Mouse (Mus musculus): ENCODE results near the gene Tomm70a.

The Tomm70a gene

GRCm38 (mm10) chr16:57120913-57121815 is at the start of gene Tomm70a:
Tomm70a (plus strand) TSS chr16:57121703.
- peak; percentile 98 for DNase-seq (ENCODE audit: low read depth, low spot score)

GRCm38 (mm10) chr16:57075986-57076385 is 45.5 kb upstream of the Tomm70a start:
- no peak for DNase-seq (ENCODE audit: low read depth, low spot score)

DNA sequence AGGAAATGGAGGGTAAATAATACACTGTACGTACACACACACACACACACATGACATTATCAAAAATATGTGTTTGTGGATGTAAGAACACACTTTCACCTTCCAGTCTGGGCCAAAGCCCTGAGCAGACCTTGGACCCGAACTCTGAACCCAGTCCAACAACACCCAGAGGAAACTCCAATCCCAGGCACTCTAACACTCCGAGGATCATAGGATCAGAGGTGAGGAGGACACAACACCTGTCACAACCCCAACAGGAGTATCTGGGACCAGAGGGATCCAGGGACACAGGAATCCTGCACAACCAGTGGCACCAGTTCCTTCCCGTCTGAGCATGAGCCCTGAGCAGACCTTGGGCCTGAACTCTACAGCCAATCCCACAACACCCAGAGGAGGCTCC is 41.9 kb upstream of the Tomm70a start:
- no peak for DNase-seq (ENCODE audit: low read depth, low spot score)

- DNase-seq (ENCODE audit: low read depth, low spot score): peak; percentile 47
These were observed 29.0 kb upstream of the Tomm70a start for GRCm38 (mm10) chr16:57092460-57092859.

GRCm38 (mm10) chr16:57092911-57093605 is 28.4 kb upstream of the Tomm70a start:
- DNase-seq (ENCODE audit: low read depth, low spot score): no peak

- no peak for DNase-seq (ENCODE audit: low read depth, low spot score)
These were observed 22.9 kb upstream of the Tomm70a start for GRCm38 (mm10) chr16:57098468-57099144.

GRCm38 (mm10) chr16:57099572-57100237 is 21.8 kb upstream of the Tomm70a start:
- DNase-seq (ENCODE audit: low read depth, low spot score): no peak

GRCm38 (mm10) chr16:57101174-57101573 is 20.3 kb upstream of the Tomm70a start:
- no peak for DNase-seq (ENCODE audit: low read depth, low spot score)

DNA sequence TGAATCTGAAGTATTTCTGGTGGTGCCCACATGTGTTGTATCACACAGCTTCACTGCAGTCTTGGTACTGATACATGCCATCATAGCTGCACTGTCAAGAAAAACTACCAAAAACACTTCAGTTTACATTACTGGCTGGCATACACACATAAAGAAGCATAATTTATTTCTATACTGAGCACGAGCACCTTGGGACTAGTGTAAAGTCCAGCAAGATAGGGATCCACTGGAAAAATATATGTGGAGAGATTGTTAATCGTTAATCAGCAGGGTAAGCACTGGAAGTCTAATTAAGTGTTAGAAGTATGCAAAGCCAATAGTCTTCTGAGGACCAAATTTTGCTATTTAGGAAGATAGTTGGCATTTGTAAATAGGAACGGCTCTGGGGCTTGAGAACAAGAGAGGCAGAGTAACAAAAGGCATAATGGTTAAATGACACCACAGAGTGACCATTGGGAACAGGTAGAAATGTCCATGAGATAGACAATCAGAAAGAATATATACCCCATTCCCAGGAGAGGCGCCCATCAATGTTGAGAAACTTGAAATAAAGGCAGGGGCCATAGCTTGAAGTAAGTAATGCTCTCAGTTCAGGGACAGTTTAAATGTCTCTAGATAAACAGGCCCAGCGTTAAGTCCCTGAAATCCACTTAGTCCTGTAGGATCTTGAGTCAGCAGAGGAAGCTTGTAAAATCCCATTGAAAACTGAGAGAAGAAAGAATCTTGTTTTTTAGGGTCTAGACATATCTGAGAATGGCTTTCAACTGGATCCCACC is 15.1 kb upstream of the Tomm70a start:
- no peak for DNase-seq (ENCODE audit: low read depth, low spot score)

DNA sequence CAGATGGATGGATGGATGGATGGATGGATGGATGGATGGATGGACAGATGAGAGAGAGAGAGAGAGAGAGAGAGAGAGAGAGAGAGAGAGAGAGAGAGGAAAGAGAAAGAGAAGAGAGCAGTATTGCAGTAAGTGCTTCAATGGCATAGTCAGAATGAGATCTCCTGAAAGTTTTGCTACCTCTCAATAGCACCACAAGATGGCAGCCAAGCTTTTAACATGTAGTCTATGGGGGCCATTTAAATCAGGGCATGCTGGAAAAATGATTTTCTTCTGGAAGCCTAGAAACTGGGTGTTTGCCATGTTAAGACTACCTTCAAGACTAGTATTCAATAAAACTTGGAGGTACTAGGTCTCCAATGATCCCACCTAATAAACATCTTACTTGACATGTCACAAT is 5.4 kb upstream of the Tomm70a start:
- peak; percentile 41 for DNase-seq (ENCODE audit: low read depth, low spot score)

GRCm38 (mm10) chr16:57117562-57117961 is 3.9 kb upstream of the Tomm70a start:
- DNase-seq (ENCODE audit: low read depth, low spot score): no peak

DNA sequence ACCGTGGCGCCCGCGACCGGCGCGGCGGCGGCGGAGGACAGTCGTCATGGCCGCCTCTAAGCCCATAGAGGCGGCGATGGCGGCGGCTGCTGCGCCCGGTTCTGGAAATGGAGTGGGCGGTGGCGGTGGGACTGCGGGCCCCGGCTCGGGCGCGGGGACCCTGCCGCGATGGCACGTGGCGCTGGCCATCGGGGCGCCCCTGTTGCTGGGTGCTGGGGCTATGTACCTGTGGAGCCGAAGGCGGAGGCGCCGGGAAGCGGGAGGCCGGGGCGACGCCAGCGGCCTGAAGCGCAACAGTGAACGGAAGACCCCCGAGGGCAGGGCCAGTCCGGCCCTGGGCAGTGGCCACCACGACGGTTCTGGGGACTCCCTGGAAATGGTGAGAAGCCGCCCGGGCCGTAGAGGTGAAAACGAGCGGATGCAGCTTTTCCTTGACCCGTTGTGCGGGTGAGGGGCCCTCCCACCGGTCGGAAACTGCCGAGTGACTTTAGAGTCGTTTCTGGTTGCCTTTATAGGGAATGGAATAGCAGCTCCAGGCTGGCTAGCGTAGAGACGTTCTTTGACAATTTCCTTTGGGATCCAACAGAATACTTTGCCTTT is 413 bp downstream of the Tomm70a start:
- DNase-seq (ENCODE audit: low read depth, low spot score): no peak

GRCm38 (mm10) chr16:57122682-57123445 is 1.4 kb downstream of the Tomm70a start:
- no peak for DNase-seq (ENCODE audit: low read depth, low spot score)

- DNase-seq (ENCODE audit: low read depth, low spot score): no peak
These were observed 4.8 kb downstream of the Tomm70a start for GRCm38 (mm10) chr16:57126268-57126667.

DNA sequence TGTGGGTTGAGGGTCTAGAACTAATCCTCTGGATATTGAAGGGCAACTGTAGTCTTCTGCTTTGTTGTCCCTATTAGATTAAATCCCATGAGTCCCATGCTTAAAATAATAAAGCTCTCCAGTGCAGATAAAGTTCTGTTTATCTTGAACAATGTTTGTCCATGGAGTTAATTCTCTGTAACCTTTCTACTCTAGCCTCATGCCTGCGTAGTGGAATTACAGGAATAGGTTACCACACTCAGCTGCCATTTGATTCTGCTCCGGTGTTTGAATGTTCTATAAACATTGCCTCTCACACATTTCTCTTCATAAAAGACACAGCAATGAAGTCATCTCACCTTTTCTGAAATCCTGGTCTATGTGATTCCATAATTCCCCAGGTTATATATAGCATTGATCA is 6.3 kb downstream of the Tomm70a start:
- no peak for DNase-seq (ENCODE audit: low read depth, low spot score)

DNA sequence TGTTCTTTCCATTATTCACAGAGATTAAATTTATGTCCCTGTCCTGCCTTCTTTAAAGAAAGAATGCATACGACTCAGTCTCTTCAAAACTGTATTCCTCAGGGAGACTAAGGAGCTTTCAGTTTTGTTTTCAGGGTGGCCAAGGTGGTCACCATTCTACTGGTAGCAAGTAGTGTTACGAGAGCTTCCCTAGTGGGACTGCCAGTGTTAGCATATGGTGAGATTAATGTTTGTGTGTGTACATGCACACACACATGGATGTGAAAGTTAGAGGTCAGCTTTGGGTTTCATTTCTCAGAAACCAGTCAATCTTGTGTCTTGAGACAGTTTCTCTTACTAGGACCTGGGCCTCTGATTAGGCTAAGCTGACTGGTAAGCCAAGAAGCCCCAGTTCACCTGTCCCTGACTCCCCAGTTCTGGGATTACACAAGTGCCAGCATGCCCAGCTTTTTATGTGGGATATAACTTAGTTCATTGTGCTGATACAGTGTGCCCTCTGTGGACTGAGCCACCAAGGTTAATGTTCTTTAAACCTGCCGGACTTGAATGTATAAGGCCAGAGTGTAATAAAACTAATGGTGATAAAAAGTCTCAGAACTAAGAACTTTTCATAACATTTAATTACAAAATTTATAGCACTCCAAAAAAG is 9.4 kb downstream of the Tomm70a start:
- DNase-seq (ENCODE audit: low read depth, low spot score): no peak

- peak; percentile 59 for DNase-seq (ENCODE audit: low read depth, low spot score)
These were observed 10.0 kb downstream of the Tomm70a start for GRCm38 (mm10) chr16:57131544-57131943.

DNA sequence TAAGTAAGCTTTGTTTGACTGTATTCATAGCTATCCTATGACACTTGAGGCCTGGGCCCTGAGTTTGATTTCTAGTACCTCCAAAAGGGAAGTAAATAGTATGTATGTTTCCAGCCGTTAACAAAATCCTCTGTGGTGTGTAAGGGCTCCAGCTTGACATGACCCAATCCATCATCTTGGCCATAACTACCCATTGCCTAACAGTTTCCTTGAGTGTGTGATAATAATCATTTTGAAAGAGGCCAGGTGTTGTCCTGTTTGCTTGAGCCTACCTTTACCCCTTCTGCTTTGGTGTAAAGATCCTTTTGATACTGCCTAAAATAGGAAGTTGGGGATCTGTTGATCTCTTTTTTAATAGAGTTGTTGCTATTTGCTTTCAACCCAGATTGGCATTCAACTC is 10.8 kb downstream of the Tomm70a start:
- no peak for DNase-seq (ENCODE audit: low read depth, low spot score)

- no peak for DNase-seq (ENCODE audit: low read depth, low spot score)
These were observed 12.1 kb downstream of the Tomm70a start for GRCm38 (mm10) chr16:57133611-57134010.
